Mouse (Mus musculus) stomach, postnatal 0 days (tissue): ENCODE data around the gene Rbm24.

ENCODE experiments used
- CTCF ChIP-seq: IDR thresholded peaks from 2 replicates; pipeline ENCODE4 v1.5.1; 2016; ENCODE audit warnings: antibody characterized with exemption, low read depth, mild to moderate bottlenecking, moderate library complexity
- EP300 ChIP-seq: optimal IDR thresholded peaks from 2 replicates; pipeline ENCODE3; 2016; ENCODE audit warnings: antibody characterized with exemption

- TF ChIP-seq CTCF (no peak), EP300 (no peak)
Measured at GRCm38 (mm10) chr13:46429866-46430265, 11.6 kb downstream of the Rbm24 start.
